In the genomic region with DNA sequence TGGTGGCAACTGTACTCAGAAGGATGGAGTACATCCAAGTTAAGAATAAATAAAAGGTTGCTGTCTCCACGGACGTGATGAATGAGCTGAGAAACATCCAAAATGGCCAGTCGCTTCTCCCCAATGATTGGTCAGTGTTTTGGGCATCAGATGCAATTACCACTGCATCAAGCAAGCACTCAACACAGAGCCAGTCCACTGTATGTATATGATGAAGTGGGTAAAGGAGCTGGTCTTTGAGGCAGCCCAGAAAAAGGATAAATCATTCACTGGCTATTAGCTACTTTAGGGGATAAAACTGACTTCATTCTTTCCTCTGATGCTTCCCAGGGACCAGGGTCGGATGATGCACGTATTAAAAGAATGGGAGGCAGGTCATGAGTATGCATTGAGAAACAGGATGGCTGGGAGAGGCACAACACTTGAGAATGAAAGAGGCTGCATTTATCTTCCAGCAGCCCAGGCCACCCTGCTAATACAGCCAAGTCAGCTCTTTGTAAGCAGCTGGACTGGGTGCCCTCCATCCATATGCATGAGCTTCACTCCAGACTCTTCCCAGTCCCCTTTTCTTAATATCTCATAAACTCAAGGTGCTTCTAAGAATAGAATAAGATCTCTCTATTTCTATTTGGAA, we compare ENCODE assay signal across 25 mouse cellular contexts.
DNase-seq lines count a peak whose midpoint lies in the region; ATAC-seq and TF ChIP-seq lines count a peak whose summit lies in the region.
"Had no signal": no experiment of that assay in that cellular context is flagged by ENCODE, and none has a peak within 500 bp of the region (broad histone marks: within the 10 kb centered on the region; RNA-seq: fewer than 3 reads in every experiment).

No protein-coding gene starts in this region.

- H3K9ac ChIP-seq in forebrain, embryonic 14.5 days (ENCODE audit: low read length), result no peak overlapping the region
- H3K9ac ChIP-seq in forebrain, embryonic 13.5 days, result no peak overlapping the region
- H3K9ac ChIP-seq in hindbrain, embryonic 14.5 days, result no peak overlapping the region
- no peak overlapping the region for H3K9ac ChIP-seq in midbrain, embryonic 15.5 days
- H3K9ac ChIP-seq: liver, postnatal 0 days; stomach, embryonic 15.5 days had no signal

- no peak for TF ChIP-seq POLR2A in brain, embryonic 14.5 days (IDR thresholded peaks at IDR 0.05; ENCODE audit: borderline replicate concordance, extremely low read depth, insufficient read depth, insufficient read length, poor library complexity, severe bottlenecking)

- no peaks in the 10 kb centered on the region for H3K27me3 ChIP-seq in forebrain, embryonic 14.5 days (replicated peaks; ENCODE audit: control insufficient read depth, insufficient read depth, low read length)
- H3K27me3 ChIP-seq in forebrain, embryonic 13.5 days, result no peaks in the 10 kb centered on the region
- H3K27me3 ChIP-seq in hindbrain, embryonic 14.5 days (ENCODE audit: control insufficient read depth, insufficient read depth, low read length), result no peaks in the 10 kb centered on the region
- no peaks in the 10 kb centered on the region for H3K27me3 ChIP-seq in midbrain, embryonic 15.5 days (replicated peaks)
- H3K27me3 ChIP-seq: stomach, embryonic 15.5 days had no signal

- H3K9me3 ChIP-seq in forebrain, embryonic 14.5 days (replicated peaks; ENCODE audit: control insufficient read depth, low read length), result no peaks in the 10 kb centered on the region
- no peaks in the 10 kb centered on the region for H3K9me3 ChIP-seq in forebrain, embryonic 13.5 days (replicated peaks)
- H3K9me3 ChIP-seq in hindbrain, embryonic 14.5 days (ENCODE audit: control insufficient read depth, low read length), result no peaks in the 10 kb centered on the region
- H3K9me3 ChIP-seq in midbrain, embryonic 15.5 days, result no peaks in the 10 kb centered on the region
- H3K9me3 ChIP-seq: G1E; limb, embryonic 10.5 days; stomach, embryonic 15.5 days had no signal

- ATAC-seq in forebrain, embryonic 14.5 days, result peak; percentile 63; the same call in 1 of the 2 replicates
- ATAC-seq in forebrain, embryonic 13.5 days, result no peak
- ATAC-seq in hindbrain, embryonic 14.5 days (ENCODE audit: low FRiP score), result peak; percentile 46; the same call in 1 of the 2 replicates
- peak; percentile 65; the same call in 1 of the 2 replicates for ATAC-seq in midbrain, embryonic 15.5 days (replicated peaks)
- ATAC-seq: activated CD4-positive, CD25-positive, alpha-beta regulatory T cell, adult 4 months; inflammation-experienced regulatory T-cells, adult 6 months; liver, postnatal 0 days had no signal

- H3K36me3 ChIP-seq in forebrain, embryonic 14.5 days (ENCODE audit: control insufficient read depth, insufficient read depth, low read length), result no peaks in the 10 kb centered on the region
- H3K36me3 ChIP-seq in forebrain, embryonic 13.5 days (ENCODE audit: poor library complexity, severe bottlenecking), result no peaks in the 10 kb centered on the region
- H3K36me3 ChIP-seq in hindbrain, embryonic 14.5 days (replicated peaks; ENCODE audit: control insufficient read depth, insufficient read depth), result no peaks in the 10 kb centered on the region
- H3K36me3 ChIP-seq in midbrain, embryonic 15.5 days (replicated peaks), result no peaks in the 10 kb centered on the region
- H3K36me3 ChIP-seq: G1E; limb, embryonic 10.5 days; stomach, embryonic 15.5 days had no signal

- TF ChIP-seq CTCF in brain, embryonic 14.5 days (IDR thresholded peaks at IDR 0.05; ENCODE audit: borderline replicate concordance, extremely low read depth, insufficient read depth, insufficient read length), result no peak

- WGBS in forebrain, embryonic 14.5 days, result 62% methylated on average over 5 of the region's 5 CpGs
- 58% methylated on average over 5 of the region's 5 CpGs for WGBS in forebrain, embryonic 13.5 days
- 43% methylated on average over 5 of the region's 5 CpGs for WGBS in hindbrain, embryonic 14.5 days
- 44% methylated on average over 5 of the region's 5 CpGs for WGBS in midbrain, embryonic 15.5 days

- H3K4me1 ChIP-seq in forebrain, embryonic 14.5 days (ENCODE audit: control insufficient read depth, insufficient read depth, low read length), result no peaks in the 10 kb centered on the region
- peaks cover 4% of the 10 kb centered on the region; the same call in 1 of the 2 replicates for H3K4me1 ChIP-seq in forebrain, embryonic 13.5 days
- H3K4me1 ChIP-seq in hindbrain, embryonic 14.5 days (replicated peaks; ENCODE audit: control insufficient read depth, insufficient read depth, low read length), result no peaks in the 10 kb centered on the region
- H3K4me1 ChIP-seq in midbrain, embryonic 15.5 days, result no peaks in the 10 kb centered on the region
- H3K4me1 ChIP-seq: limb, embryonic 10.5 days; stomach, embryonic 15.5 days had no signal

- H3K4me3 ChIP-seq in forebrain, embryonic 14.5 days (ENCODE audit: low read depth, low read length), result no peak overlapping the region
- H3K4me3 ChIP-seq in forebrain, embryonic 13.5 days, result no peak overlapping the region
- no peak overlapping the region for H3K4me3 ChIP-seq in hindbrain, embryonic 14.5 days (replicated peaks; ENCODE audit: low read length)
- H3K4me3 ChIP-seq in midbrain, embryonic 15.5 days, result no peak overlapping the region
- H3K4me3 ChIP-seq: limb, embryonic 10.5 days; myocyte; stomach, embryonic 15.5 days had no signal

- H3K4me2 ChIP-seq in forebrain, embryonic 14.5 days (ENCODE audit: low read length), result no peak overlapping the region
- no peak overlapping the region for H3K4me2 ChIP-seq in forebrain, embryonic 13.5 days
- no peak overlapping the region for H3K4me2 ChIP-seq in hindbrain, embryonic 14.5 days (replicated peaks)
- H3K4me2 ChIP-seq in midbrain, embryonic 15.5 days, result no peak overlapping the region
- H3K4me2 ChIP-seq: heart, embryonic 11.5 days; stomach, embryonic 15.5 days had no signal

- DNase-seq in forebrain, embryonic 14.5 days (ENCODE audit: low spot score), result peak; percentile 28
- peak; percentile 58 for DNase-seq in brain, embryonic 14.5 days (ENCODE audit: low read depth)
- no peak for DNase-seq in hindbrain, embryonic 14.5 days (ENCODE audit: low spot score)
- no peak for DNase-seq in right cerebral cortex, postnatal 36 days (ENCODE audit: low spot score in 2 of 2)
- no peak for DNase-seq in heart, postnatal 4 days
- DNase-seq in right cerebral cortex, adult 2 months (ENCODE audit: low spot score in 2 of 2), result no peak
- DNase-seq: adrenal gland, postnatal 14 days; cerebellum, adult 11-12 months; cerebellum, postnatal 25 days; heart, postnatal 10 days; kidney, postnatal 4 days; layer of hippocampus, adult 9-11 months; liver, postnatal 0 days; lung, postnatal 14 days; right cerebral cortex, postnatal 25 days; thymus, adult 2 months had no signal

- H3K27ac ChIP-seq in forebrain, embryonic 14.5 days (ENCODE audit: low read depth, low read length), result no peak overlapping the region
- H3K27ac ChIP-seq in forebrain, embryonic 13.5 days, result no peak overlapping the region
- no peak overlapping the region for H3K27ac ChIP-seq in hindbrain, embryonic 14.5 days
- no peak overlapping the region for H3K27ac ChIP-seq in midbrain, embryonic 15.5 days
- H3K27ac ChIP-seq: limb, embryonic 10.5 days; stomach, embryonic 15.5 days had no signal

Comparison
In these comparisons a context has a peak if more than half of its experiments do, and no peak if none do; other contexts are left out.
1. DNase-seq: peak in forebrain, embryonic 14.5 days (single experiment) and brain, embryonic 14.5 days (single experiment); none in hindbrain, embryonic 14.5 days (single experiment), right cerebral cortex, postnatal 36 days (0 of 2), heart, postnatal 4 days (single experiment) and right cerebral cortex, adult 2 months (0 of 2).